Mouse (Mus musculus) hindbrain, embryonic 12.5 days (tissue): ENCODE measurements around the gene Olfr736. TPM values are rescaled to one million over a fixed set of nuclear protein-coding genes. Genes with fewer than 3 reads are reported as not detected.

Source experiments
- ATAC-seq: fragments of 200-750 bp; cut with Nextera tagmentation; 2 replicates; pipeline ENCODE4 v1.8.0; 2017; ENCODE audit warnings: moderate TSS enrichment; ENCODE audit not compliant: low FRiP score
- H3K27ac ChIP-seq: fragments of 300-500 bp; sonication (generic); 2 replicates; pipeline ENCODE4 v1.5.1; 2016; ENCODE audit warnings: mild to moderate bottlenecking
- H3K27me3 ChIP-seq: fragments of 300-500 bp; sonication (generic); 2 replicates; pipeline ENCODE4 v1.6.1; 2016; ENCODE audit warnings: mild to moderate bottlenecking
- H3K36me3 ChIP-seq: fragments of 300-500 bp; sonication (generic); 2 replicates; pipeline ENCODE4 v1.6.1; 2016; ENCODE audit warnings: mild to moderate bottlenecking
- H3K4me1 ChIP-seq: fragments of 300-500 bp; sonication (generic); 2 replicates; pipeline ENCODE4 v1.6.1; 2016
- H3K4me2 ChIP-seq: fragments of 300-500 bp; sonication (generic); replicated peaks from 2 replicates; pipeline ENCODE4 v1.6.1; 2016; ENCODE audit warnings: mild to moderate bottlenecking
- H3K4me3 ChIP-seq: fragments of 300-500 bp; sonication (generic); 2 replicates; pipeline ENCODE4 v1.5.1; 2016; ENCODE audit warnings: mild to moderate bottlenecking
- H3K9ac ChIP-seq: fragments of 300-500 bp; sonication (generic); 2 replicates; pipeline ENCODE4 v1.6.1; 2016; ENCODE audit warnings: mild to moderate bottlenecking, moderate library complexity
- H3K9me3 ChIP-seq: fragments of 300-500 bp; sonication (generic); replicated peaks from 2 replicates; pipeline ENCODE4 v1.6.1; 2016; ENCODE audit warnings: mild to moderate bottlenecking
- WGBS: fragments of 180-500 bp; shearing (Covaris S2); methylation state at CpG from one replicate; pipeline ENCODE4 v1.1.7; 2016; 5-methylcytosine and 5-hydroxymethylcytosine counted together
- polyA plus RNA-seq: library from polyadenylated mRNA; unstranded; fragments of >200 nt; fragmentation: Nextera tagmentation; extraction: Ambion mirVana; gene quantifications from 2 replicates; pipeline ENCODE4 v1.2.1, GENCODE M21; 2016

The Olfr736 gene
- polyA plus RNA-seq = not detected in 2 replicates

DNA sequence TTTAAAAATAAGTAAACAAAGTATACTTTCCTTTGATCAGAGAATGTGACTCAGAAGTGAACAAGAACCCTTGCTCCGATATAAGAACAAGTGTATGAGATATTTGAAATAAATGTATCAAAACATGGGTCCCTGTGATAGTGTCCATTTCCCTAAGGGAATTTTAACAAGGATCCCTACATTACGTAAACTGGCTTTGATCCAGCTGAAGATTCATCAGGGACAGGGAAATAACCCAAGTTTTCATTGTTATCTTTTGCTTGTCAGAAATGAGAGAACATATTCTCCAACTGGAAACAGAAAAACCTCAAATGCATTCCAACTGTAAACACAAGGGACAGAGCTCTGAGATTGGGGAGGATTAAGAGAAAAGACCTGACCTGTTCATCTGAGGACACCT is at the start of gene Olfr736:
Gene Olfr736, plus strand, starts transcription at position 301 of the 400 bp plus-strand sequence.
- Histone ChIP-seq H3K4me1 (no peaks in the 10 kb centered on the region), H3K4me3 (no peak within 1 kb of the TSS), H3K27ac (no peak within 1 kb of the TSS), H3K9me3 (no peaks in the 10 kb centered on the region; the same call in 1 of the 2 replicates), H3K4me2 (no peak within 1 kb of the TSS), H3K27me3 (no peaks in the 10 kb centered on the region), H3K9ac (no peak within 1 kb of the TSS), H3K36me3 (no peaks in the 10 kb centered on the region)
- 100% methylated on average over 2 of the region's 2 CpGs for WGBS
- no peak for ATAC-seq

- Histone ChIP-seq H3K9ac (no peak within 1 kb of the TSS), H3K4me2 (no peak within 1 kb of the TSS), H3K27me3 (no peaks in the 10 kb centered on the region), H3K9me3 (no peaks in the 10 kb centered on the region), H3K4me1 (no peaks in the 10 kb centered on the region), H3K4me3 (no peak within 1 kb of the TSS), H3K27ac (no peak within 1 kb of the TSS), H3K36me3 (no peaks in the 10 kb centered on the region)
- 91% methylated on average over 2 of the region's 2 CpGs for whole genome bisulfite sequencing
- no peak for ATAC-seq
These were observed 32.2 kb upstream of the Olfr736 start, which contains the start of gene Olfr735 for GRCm38 (mm10) chr14:50348796-50349195. Gene Olfr735 (minus strand): TSS chr14:50348872.

DNA sequence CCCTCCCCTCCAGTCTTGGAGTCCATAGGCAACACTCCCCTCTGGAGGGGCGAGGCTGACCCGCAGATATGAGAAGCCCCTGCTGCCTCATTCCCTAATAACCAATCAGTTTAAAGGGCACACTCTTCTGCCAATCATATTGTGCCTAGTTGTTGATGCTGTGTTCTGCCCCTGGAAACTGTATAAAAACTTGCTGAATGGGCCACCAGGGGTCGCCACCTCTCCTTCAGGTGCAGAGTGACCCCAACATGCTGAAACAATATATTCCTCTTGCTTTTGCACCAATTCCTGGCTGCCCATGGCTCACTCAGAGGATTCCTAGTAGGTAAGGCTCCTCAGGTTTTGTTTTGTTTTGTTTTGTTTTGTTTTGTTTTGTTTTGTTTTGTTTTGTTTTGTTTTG is 28.5 kb upstream of the Olfr736 start:
- Histone ChIP-seq H3K9ac (no peak overlapping the region), H3K4me1 (no peaks in the 10 kb centered on the region), H3K9me3 (no peaks in the 10 kb centered on the region), H3K27ac (no peak overlapping the region), H3K4me3 (no peak overlapping the region), H3K4me2 (no peak overlapping the region), H3K27me3 (no peaks in the 10 kb centered on the region), H3K36me3 (no peaks in the 10 kb centered on the region)
- 46% methylated on average over 3 of the region's 3 CpGs for WGBS
- ATAC-seq = no peak

- 85% methylated on average over 2 of the region's 2 CpGs for WGBS
- no peak for ATAC-seq
These were observed 24.2 kb upstream of the Olfr736 start for GRCm38 (mm10) chr14:50356725-50357124.

GRCm38 (mm10) chr14:50357593-50357992 is 23.4 kb upstream of the Olfr736 start, which contains the start of gene Tlr11:
Gene Tlr11 (plus strand): TSS chr14:50357914.
- no peak for ATAC-seq
- no peak within 1 kb of the TSS for H3K4me3 ChIP-seq
- no peaks in the 10 kb centered on the region for H3K9me3 ChIP-seq
- H3K36me3 ChIP-seq = no peaks in the 10 kb centered on the region
- H3K9ac ChIP-seq = no peak within 1 kb of the TSS
- H3K4me2 ChIP-seq = no peak within 1 kb of the TSS
- H3K27me3 ChIP-seq = no peaks in the 10 kb centered on the region
- no peak within 1 kb of the TSS for H3K27ac ChIP-seq
- 96% methylated on average over 2 of the region's 2 CpGs for WGBS
- no peaks in the 10 kb centered on the region for H3K4me1 ChIP-seq

More at GRCm38 (mm10) chr14:50356725-50357124, 24.2 kb upstream of the Olfr736 start:
- no peak overlapping the region for H3K9ac ChIP-seq
- no peaks in the 10 kb centered on the region for H3K9me3 ChIP-seq
- H3K4me3 ChIP-seq = no peak overlapping the region
- H3K27ac ChIP-seq = no peak overlapping the region
- no peak overlapping the region for H3K4me2 ChIP-seq
- no peaks in the 10 kb centered on the region for H3K4me1 ChIP-seq
- H3K36me3 ChIP-seq = no peaks in the 10 kb centered on the region
- no peaks in the 10 kb centered on the region for H3K27me3 ChIP-seq

DNA sequence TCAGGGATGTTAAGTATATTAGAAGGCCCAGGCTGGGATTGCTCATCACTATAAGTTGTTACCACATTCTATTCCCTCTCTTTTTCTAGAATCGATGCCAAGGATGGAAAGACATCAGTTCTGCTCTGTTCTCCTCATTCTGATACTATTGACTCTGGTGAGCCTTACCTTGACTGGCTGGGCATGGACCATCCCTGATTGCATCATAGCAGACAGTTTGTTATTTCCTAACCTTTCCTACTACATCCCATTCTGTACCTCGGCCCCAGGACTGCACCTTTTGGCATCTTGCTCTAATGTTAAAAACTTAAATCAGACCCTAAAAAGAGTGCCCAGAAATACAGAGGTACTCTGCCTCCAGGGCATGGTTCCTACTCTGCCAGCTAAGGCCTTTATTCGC is 20.5 kb upstream of the Olfr736 start:
- no peak overlapping the region for H3K9ac ChIP-seq
- H3K36me3 ChIP-seq = no peaks in the 10 kb centered on the region
- WGBS = 83% methylated on average over 3 of the region's 3 CpGs
- no peak overlapping the region for H3K27ac ChIP-seq
- ATAC-seq = no peak
- no peaks in the 10 kb centered on the region for H3K27me3 ChIP-seq
- no peaks in the 10 kb centered on the region for H3K4me1 ChIP-seq
- no peak overlapping the region for H3K4me2 ChIP-seq
- no peaks in the 10 kb centered on the region for H3K9me3 ChIP-seq
- H3K4me3 ChIP-seq = no peak overlapping the region

GRCm38 (mm10) chr14:50363561-50363960 is 17.4 kb upstream of the Olfr736 start:
- Histone ChIP-seq H3K27me3 (no peaks in the 10 kb centered on the region), H3K4me3 (no peak overlapping the region), H3K9me3 (no peaks in the 10 kb centered on the region; the same call in 1 of the 2 replicates), H3K36me3 (no peaks in the 10 kb centered on the region), H3K4me1 (no peaks in the 10 kb centered on the region), H3K27ac (no peak overlapping the region), H3K4me2 (no peak overlapping the region), H3K9ac (no peak overlapping the region)
- 87% methylated on average over 2 of the region's 2 CpGs for WGBS
- ATAC-seq = no peak

DNA sequence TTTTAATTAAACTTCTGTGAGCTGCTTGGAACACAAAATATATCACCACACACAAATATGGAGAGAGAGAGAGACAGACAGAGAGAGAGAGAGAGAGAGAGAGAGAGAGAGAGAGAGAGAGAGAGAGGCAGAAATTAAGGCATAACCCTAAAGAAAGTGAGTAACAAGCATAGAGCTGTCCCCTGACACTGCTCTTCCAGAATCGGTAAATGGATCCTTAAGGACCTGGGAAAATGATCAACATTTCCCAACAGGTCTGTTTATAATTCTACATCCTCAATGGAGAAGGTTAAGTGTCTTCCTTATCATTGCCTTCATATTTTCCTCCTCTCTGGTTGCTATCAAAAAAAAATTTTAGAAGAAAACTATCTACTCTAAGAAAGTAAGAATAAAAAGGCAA is 26.3 kb downstream of the Olfr736 start, which contains the start of gene Olfr738:
Gene Olfr738, plus strand, starts transcription at position 301 of the 400 bp plus-strand sequence.
- no peaks in the 10 kb centered on the region for H3K36me3 ChIP-seq
- ATAC-seq = no peak
- 94% methylated on average over 1 of the region's 1 CpGs for WGBS

DNA sequence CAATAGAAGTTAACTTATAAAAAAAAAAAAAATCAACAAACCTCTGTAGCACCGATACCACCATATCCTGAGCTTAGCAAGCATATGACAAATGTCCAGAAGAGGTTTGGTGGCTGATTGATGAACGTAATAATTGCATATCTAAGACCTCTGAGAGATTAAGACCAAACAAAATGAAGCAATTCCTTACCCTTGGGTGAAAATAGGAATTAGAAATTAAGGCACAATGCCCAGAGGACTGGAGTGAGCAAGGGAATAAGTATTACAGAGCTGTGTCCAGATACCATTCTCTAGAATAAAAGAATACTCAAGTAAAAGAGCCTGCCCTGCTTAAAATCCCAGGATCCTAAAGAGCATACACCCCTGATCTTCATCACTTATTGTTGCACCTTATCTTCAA is 37.4 kb downstream of the Olfr736 start, which contains the start of gene Olfr739:
Gene Olfr739, plus strand, starts transcription at position 301 of the 400 bp plus-strand sequence.
- Histone ChIP-seq H3K4me3 (no peak within 1 kb of the TSS), H3K36me3 (no peaks in the 10 kb centered on the region), H3K27me3 (no peaks in the 10 kb centered on the region), H3K4me1 (no peaks in the 10 kb centered on the region), H3K9me3 (no peaks in the 10 kb centered on the region), H3K27ac (no peak within 1 kb of the TSS), H3K4me2 (no peak within 1 kb of the TSS), H3K9ac (no peak within 1 kb of the TSS)
- WGBS = 74% methylated on average over 2 of the region's 2 CpGs
- ATAC-seq = no peak

More for the DNA sequence above, 26.3 kb downstream of the Olfr736 start, which contains the start of gene Olfr738:
- Histone ChIP-seq H3K27me3 (no peaks in the 10 kb centered on the region), H3K27ac (no peak within 1 kb of the TSS), H3K9me3 (no peaks in the 10 kb centered on the region), H3K4me3 (no peak within 1 kb of the TSS), H3K4me2 (no peak within 1 kb of the TSS), H3K4me1 (no peaks in the 10 kb centered on the region), H3K9ac (no peak within 1 kb of the TSS)

Other genes starting within 250 kb of the Olfr736 start
- gene Olfr728, start 238.5 kb upstream of the Olfr736 start, polyA plus RNA-seq = not detected in 2 replicates
- not detected in 2 replicates for gene Olfr729, start 228.3 kb upstream of the Olfr736 start, polyA plus RNA-seq
- gene Olfr730, start 193.0 kb upstream of the Olfr736 start, polyA plus RNA-seq = not detected in 2 replicates
- not detected in 2 replicates for gene Olfr731, start 139.3 kb upstream of the Olfr736 start, polyA plus RNA-seq
- not detected in 2 replicates for gene Olfr732, start 97.0 kb upstream of the Olfr736 start, polyA plus RNA-seq
- gene Olfr733, start 79.6 kb upstream of the Olfr736 start, polyA plus RNA-seq = not detected in 2 replicates
- not detected in 2 replicates for gene Olfr734, start 54.4 kb upstream of the Olfr736 start, polyA plus RNA-seq
- gene Olfr735, start 32.3 kb upstream of the Olfr736 start, polyA plus RNA-seq = not detected in 2 replicates
- not detected in 2 replicates for gene Tlr11, start 23.2 kb upstream of the Olfr736 start, polyA plus RNA-seq
- gene Olfr738, start 26.4 kb downstream of the Olfr736 start, polyA plus RNA-seq = not detected in 2 replicates
- gene Olfr739, start 37.5 kb downstream of the Olfr736 start, polyA plus RNA-seq = not detected in 2 replicates
- not detected in 2 replicates for gene Olfr740, start 64.4 kb downstream of the Olfr736 start, polyA plus RNA-seq
- gene Olfr741, start 91.6 kb downstream of the Olfr736 start, polyA plus RNA-seq = not detected in 2 replicates
- gene Olfr742, start 122.4 kb downstream of the Olfr736 start, polyA plus RNA-seq = not detected in 2 replicates
- gene Olfr743, start 140.7 kb downstream of the Olfr736 start, polyA plus RNA-seq = not detected in 2 replicates
- gene Olfr744, start 233.7 kb downstream of the Olfr736 start, polyA plus RNA-seq = not detected in 2 replicates